8 mouse cellular contexts compared by ENCODE assay signal in the genomic region with DNA sequence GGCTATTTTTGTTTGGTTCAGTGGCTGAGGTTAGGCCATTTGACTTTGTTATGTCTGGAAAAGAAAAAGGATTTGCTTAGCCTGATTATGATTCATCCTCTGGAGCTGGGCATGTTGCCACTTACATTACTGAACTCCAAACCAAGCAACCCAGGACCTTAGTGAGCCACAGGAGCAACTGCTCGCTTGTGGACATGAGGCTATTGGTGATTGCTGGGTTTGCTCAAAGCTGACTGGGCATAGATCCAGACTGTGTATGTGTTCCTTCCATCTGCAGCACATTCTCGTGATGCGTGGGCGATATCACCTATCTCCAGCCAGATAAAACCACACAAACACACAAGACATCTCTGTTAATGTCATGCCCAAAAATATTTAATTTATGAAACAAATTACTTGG. TPM values are rescaled to one million over a fixed set of nuclear protein-coding genes. Genes with fewer than 3 reads are reported as not detected.
DNase-seq lines count a peak whose midpoint lies in the region; ATAC-seq and TF ChIP-seq lines count a peak whose summit lies in the region.
"Had no signal": no experiment of that assay in that cellular context is flagged by ENCODE, and none has a peak within 500 bp of the region (broad histone marks: within the 10 kb centered on the region; RNA-seq: fewer than 3 reads in every experiment).

No protein-coding gene starts in this region.

- H3K9me3 ChIP-seq in liver, postnatal 0 days (ENCODE audit: low read length), result no peaks in the 10 kb centered on the region
- H3K9me3 ChIP-seq: megakaryocyte, embryonic 14.5 days had no signal

- H3K4me1 ChIP-seq in liver, postnatal 0 days (ENCODE audit: insufficient read depth), result 0 out of 2 replicates have a peak, but pooled peaks cover 2% of the 10 kb centered on the region

- no peaks in the 10 kb centered on the region for H3K27me3 ChIP-seq in liver, postnatal 0 days (ENCODE audit: insufficient read depth, low read length)
- H3K27me3 ChIP-seq: megakaryocyte, embryonic 14.5 days had no signal

- no peak for TF ChIP-seq EP300 in liver, postnatal 0 days (IDR thresholded peaks at IDR 0.05; ENCODE audit: low read depth)

- no peak for TF ChIP-seq CTCF in liver, postnatal 0 days (IDR thresholded peaks at IDR 0.05; ENCODE audit: low read depth)

- WGBS in liver, postnatal 0 days (ENCODE audit: insufficient replicate concordance), result 61% methylated on average over 4 of the region's 4 CpGs

- peak; percentile 36; the same call in 1 of the 2 replicates for ATAC-seq in liver, postnatal 0 days
- no peak for ATAC-seq in erythroid progenitor cell, adult 5-6 weeks (replicated peaks; ENCODE audit: low FRiP score, poor library complexity, severe bottlenecking)

- H3K4me2 ChIP-seq in liver, postnatal 0 days (ENCODE audit: low read depth, low read length), result no peak overlapping the region

- DNase-seq in NIH3T3 (ENCODE audit: low read depth), result peak; percentile 98
- peak; percentile 78 to 83 for DNase-seq in adrenal gland, postnatal 36 days
- DNase-seq in gastrocnemius, adult 8-10 months (ENCODE audit: low spot score in 2 of 2), result peak; percentile 39 to 58
- DNase-seq in kidney, adult 9 months, result peak; percentile 63
- DNase-seq in liver, postnatal 0 days, result peak; percentile 19
- peak; percentile 83 for DNase-seq in skeletal muscle tissue, adult 2 months (ENCODE audit: low read depth, low spot score)

- H3K36me3 ChIP-seq in liver, postnatal 0 days (replicated peaks; ENCODE audit: insufficient read depth, low read length), result no peaks in the 10 kb centered on the region

- no peak overlapping the region for H3K27ac ChIP-seq in liver, postnatal 0 days (ENCODE audit: low read depth)

- H3K4me3 ChIP-seq in liver, postnatal 0 days (ENCODE audit: low read depth, low read length), result no peak overlapping the region
- H3K4me3 ChIP-seq: megakaryocyte, embryonic 14.5 days had no signal

- H3K9ac ChIP-seq in liver, postnatal 0 days (replicated peaks), result no peak overlapping the region

RNA-seq across cellular contexts. Expression of a gene that starts 42.8 kb away (rescaled TPM):
- total RNA-seq in adrenal gland, postnatal 36 days (2021), result 10 to 100 TPM; 46.9 to 54.3 TPM
- total RNA-seq in gastrocnemius, adult 8-10 months (2022), result 10 to 100 TPM; 11.2 to 18.9 (median 17.2) TPM
- 18.5 and 22.3 TPM in 2 replicates for polyA plus RNA-seq in liver, postnatal 0 days (2015; fragmentation: Nextera tagmentation; extraction: Ambion mirVana)
- 27.8 and 53.2 TPM in 2 replicates for total RNA-seq in erythroid progenitor cell, adult 5-6 weeks (2015; ENCODE audit: low replicate concordance)
- total RNA-seq in erythroid progenitor cell, adult 5-6 weeks (2017; ENCODE audit: low replicate concordance), result 8.8 and 15.7 TPM in 2 replicates

RNA-seq across cellular contexts. Expression of a gene that starts 52.3 kb away (rescaled TPM):
- not detected for total RNA-seq in adrenal gland, postnatal 36 days (2021)
- total RNA-seq in gastrocnemius, adult 8-10 months (2022), result not detected
- not detected in 2 replicates for polyA plus RNA-seq in liver, postnatal 0 days (2015; fragmentation: Nextera tagmentation; extraction: Ambion mirVana)
- total RNA-seq in erythroid progenitor cell, adult 5-6 weeks (2015; ENCODE audit: low replicate concordance), result not detected in 2 replicates
- total RNA-seq in erythroid progenitor cell, adult 5-6 weeks (2017; ENCODE audit: low replicate concordance), result not detected in 2 replicates

Comparison
In these comparisons a context has a peak if more than half of its experiments do, and no peak if none do; other contexts are left out.
1. DNase-seq: peak in every context shown above with its lines; median percentile 98 in NIH3T3; 83 in skeletal muscle tissue, adult 2 months; 80 in adrenal gland, postnatal 36 days; 63 in kidney, adult 9 months; 48 in gastrocnemius, adult 8-10 months; 19 in liver, postnatal 0 days.